Mouse (Mus musculus): ENCODE measurements at regions not wholly inside any gene's neighbourhood (a gene's known extent, or its start where the extent isn't known, plus 50 kb on each side); places are given as distances from the start of the nearest gene placed in this dataset.

GRCm38 (mm10) chr1:41810318-41810964, 885.1 kb upstream of the Pou3f3 start:
- DNase-seq, result peak; percentile 87

GRCm38 (mm10) chr1:41811130-41811529, 884.4 kb upstream of the Pou3f3 start:
- DNase-seq, result no peak

GRCm38 (mm10) chr1:41812071-41812470, 883.5 kb upstream of the Pou3f3 start:
- no peak for DNase-seq

- no peak for DNase-seq
Measured at GRCm38 (mm10) chr1:41814032-41815005, 881.2 kb upstream of the Pou3f3 start.

- DNase-seq, result no peak
Measured at GRCm38 (mm10) chr1:41815021-41815420, 880.5 kb upstream of the Pou3f3 start.

GRCm38 (mm10) chr1:41822742-41823141, 872.8 kb upstream of the Pou3f3 start:
- no peak for DNase-seq

- no peak for DNase-seq
Measured at GRCm38 (mm10) chr1:41825223-41825622, 870.3 kb upstream of the Pou3f3 start.

- DNase-seq, result no peak
Measured at GRCm38 (mm10) chr1:41831641-41832040, 863.9 kb upstream of the Pou3f3 start.
